In the genomic region with DNA sequence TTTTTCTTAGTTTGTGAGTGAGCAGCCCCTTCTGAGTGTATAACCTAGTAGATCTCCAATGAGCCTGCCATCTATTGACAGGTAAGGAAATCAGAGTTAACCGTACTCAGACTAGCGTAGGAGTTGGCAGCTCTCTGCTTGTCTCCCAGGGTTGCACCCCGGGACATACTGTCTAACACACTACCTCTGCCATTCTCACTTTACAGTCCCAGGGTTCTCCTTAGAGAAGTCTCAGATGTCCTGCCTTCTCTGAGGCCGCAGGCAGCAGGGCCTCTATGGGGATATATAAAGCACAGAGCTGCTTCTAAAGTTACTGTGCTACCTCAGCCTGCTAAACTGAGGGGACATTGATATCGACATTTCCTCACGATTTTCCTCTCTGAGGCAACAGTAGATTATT, we compare ENCODE assay signal across 16 mouse cellular contexts.
"Had no signal": no experiment of that assay in that cellular context is flagged by ENCODE, and none has a peak within 500 bp of the region (broad histone marks: within the 10 kb centered on the region; RNA-seq: fewer than 3 reads in every experiment).

No protein-coding gene starts in this region.

- H3K27ac ChIP-seq: kidney, embryonic 15.5 days; limb, embryonic 12.5 days; limb, embryonic 15.5 days; liver, embryonic 14.5 days; macrophage; midbrain, embryonic 13.5 days; stomach, postnatal 0 days had no signal

- H3K27me3 ChIP-seq: kidney, embryonic 15.5 days; limb, embryonic 12.5 days; limb, embryonic 15.5 days; midbrain, embryonic 13.5 days had no signal

- H3K4me1 ChIP-seq: kidney, embryonic 15.5 days; limb, embryonic 12.5 days; limb, embryonic 15.5 days; midbrain, embryonic 13.5 days had no signal

- DNase-seq: kidney, adult 11 months; kidney, adult 8-10 months; kidney, postnatal 25 days; left cerebral cortex, postnatal 4 days; liver, postnatal 0 days; lung, embryonic 14.5 days; thymus, postnatal 25 days had no signal

- H3K36me3 ChIP-seq: kidney, embryonic 15.5 days had no signal

- H3K4me3 ChIP-seq: kidney, embryonic 15.5 days; limb, embryonic 12.5 days; limb, embryonic 15.5 days; midbrain, embryonic 13.5 days had no signal

- H3K9me3 ChIP-seq: kidney, embryonic 15.5 days; limb, embryonic 12.5 days; limb, embryonic 15.5 days; midbrain, embryonic 13.5 days had no signal

- H3K9ac ChIP-seq: kidney, embryonic 15.5 days; limb, embryonic 12.5 days; limb, embryonic 15.5 days; liver, embryonic 14.5 days; liver, postnatal 0 days; lung, embryonic 14.5 days; midbrain, embryonic 13.5 days had no signal

- H3K4me2 ChIP-seq: kidney, embryonic 15.5 days; limb, embryonic 12.5 days; limb, embryonic 15.5 days; liver, embryonic 11.5 days; lung, embryonic 14.5 days; midbrain, embryonic 13.5 days had no signal

- ATAC-seq: liver, postnatal 0 days; lung, postnatal 0 days; midbrain, embryonic 13.5 days had no signal
